In the genomic region with DNA sequence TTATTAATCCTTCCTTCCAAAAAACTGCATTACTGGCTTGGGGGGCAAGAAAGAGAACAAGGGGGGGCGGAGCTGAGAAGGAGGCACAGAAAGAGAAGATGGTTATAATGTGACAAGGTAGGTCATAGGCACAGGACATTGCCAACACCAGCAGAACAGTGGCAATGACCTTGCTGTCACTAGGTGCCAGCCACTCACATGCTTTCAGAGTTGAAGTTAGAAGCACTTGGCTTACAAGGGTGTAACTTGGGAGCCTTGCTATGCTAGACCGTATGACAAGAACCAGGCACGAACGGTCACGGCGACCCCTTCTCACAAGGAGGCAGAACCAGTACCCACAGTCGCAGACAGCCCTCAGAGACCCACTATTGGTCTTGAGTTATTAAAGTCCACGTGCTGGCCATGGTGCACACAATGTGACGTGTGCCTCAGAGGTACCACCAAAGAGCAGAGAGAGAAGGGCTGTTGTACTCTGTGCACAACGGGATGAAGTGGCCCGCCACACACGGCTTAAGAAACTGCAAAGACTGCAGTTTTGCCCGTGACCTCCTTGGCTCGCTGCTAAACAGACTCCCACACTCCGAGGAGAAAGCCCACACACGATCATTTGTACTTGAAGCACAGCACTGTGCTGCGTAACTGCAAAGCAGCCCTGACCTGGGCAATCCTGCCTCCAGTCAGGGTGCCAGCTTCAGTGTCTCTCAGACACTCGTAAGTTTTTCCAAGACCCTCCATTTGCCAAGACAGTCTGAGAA, we compare ENCODE assay signal across 8 mouse cellular contexts. TPM values are rescaled to one million over a fixed set of nuclear protein-coding genes. Genes with fewer than 3 reads are reported as not detected.
DNase-seq lines count a peak whose midpoint lies in the region; ATAC-seq and TF ChIP-seq lines count a peak whose summit lies in the region.

No protein-coding gene starts in this region.

- peak; percentile 42; the same call in 1 of the 2 replicates for ATAC-seq in forebrain, embryonic 14.5 days
- 0 out of 2 replicates have a peak, but pooled peaks have one; percentile 54 for ATAC-seq in hindbrain, postnatal 0 days

- no peak overlapping the region for H3K4me3 ChIP-seq in forebrain, embryonic 14.5 days (ENCODE audit: low read depth, low read length)
- H3K4me3 ChIP-seq in forebrain, embryonic 10.5 days: no peak overlapping the region
- H3K4me3 ChIP-seq in hindbrain, postnatal 0 days (ENCODE audit: low read length): no peak overlapping the region
- H3K4me3 ChIP-seq in hindbrain, embryonic 10.5 days: no peak overlapping the region

- H3K36me3 ChIP-seq in forebrain, embryonic 14.5 days (ENCODE audit: control insufficient read depth, insufficient read depth, low read length): peaks cover 10% of the 10 kb centered on the region
- H3K36me3 ChIP-seq in forebrain, embryonic 10.5 days (replicated peaks): peaks cover 40% of the 10 kb centered on the region
- peaks cover 7% of the 10 kb centered on the region for H3K36me3 ChIP-seq in hindbrain, postnatal 0 days (ENCODE audit: insufficient read depth, low read length)
- H3K36me3 ChIP-seq in hindbrain, embryonic 10.5 days: peaks cover 35% of the 10 kb centered on the region

- no peak overlapping the region for H3K4me2 ChIP-seq in forebrain, embryonic 14.5 days (ENCODE audit: low read length)
- no peak overlapping the region for H3K4me2 ChIP-seq in hindbrain, postnatal 0 days (ENCODE audit: low read depth, low read length)

- no peaks in the 10 kb centered on the region for H3K4me1 ChIP-seq in forebrain, embryonic 14.5 days (ENCODE audit: control insufficient read depth, insufficient read depth, low read length)
- H3K4me1 ChIP-seq in forebrain, embryonic 10.5 days: peaks cover 26% of the 10 kb centered on the region
- 0 out of 2 replicates have a peak, but pooled peaks cover 6% of the 10 kb centered on the region for H3K4me1 ChIP-seq in hindbrain, postnatal 0 days (ENCODE audit: insufficient read depth, low read length)
- peaks cover 8% of the 10 kb centered on the region; the same call in 1 of the 2 replicates for H3K4me1 ChIP-seq in hindbrain, embryonic 10.5 days (replicated peaks)

- WGBS in forebrain, embryonic 14.5 days: 78% methylated on average over 18 of the region's 18 CpGs
- WGBS in forebrain, embryonic 10.5 days: 92% methylated on average over 18 of the region's 18 CpGs
- 67% methylated on average over 18 of the region's 18 CpGs for WGBS in hindbrain, postnatal 0 days
- 86% methylated on average over 18 of the region's 18 CpGs for WGBS in hindbrain, embryonic 10.5 days

- no peak overlapping the region for H3K27ac ChIP-seq in forebrain, embryonic 14.5 days (ENCODE audit: low read depth, low read length)
- H3K27ac ChIP-seq in forebrain, embryonic 10.5 days: no peak overlapping the region
- H3K27ac ChIP-seq in hindbrain, postnatal 0 days: no peak overlapping the region
- no peak overlapping the region for H3K27ac ChIP-seq in hindbrain, embryonic 10.5 days

- no peak overlapping the region for H3K9ac ChIP-seq in forebrain, embryonic 14.5 days (ENCODE audit: low read length)
- H3K9ac ChIP-seq in hindbrain, postnatal 0 days (replicated peaks; ENCODE audit: low read length): no peak overlapping the region

- H3K27me3 ChIP-seq in forebrain, embryonic 14.5 days (replicated peaks; ENCODE audit: control insufficient read depth, insufficient read depth, low read length): no peaks in the 10 kb centered on the region
- no peaks in the 10 kb centered on the region for H3K27me3 ChIP-seq in forebrain, embryonic 10.5 days (ENCODE audit: poor library complexity, severe bottlenecking)
- H3K27me3 ChIP-seq in hindbrain, postnatal 0 days (ENCODE audit: insufficient read depth, low read length): no peaks in the 10 kb centered on the region
- H3K27me3 ChIP-seq in hindbrain, embryonic 10.5 days (ENCODE audit: insufficient read depth, poor library complexity, severe bottlenecking): no peaks in the 10 kb centered on the region

- H3K9me3 ChIP-seq in forebrain, embryonic 14.5 days (replicated peaks; ENCODE audit: control insufficient read depth, low read length): no peaks in the 10 kb centered on the region
- no peaks in the 10 kb centered on the region for H3K9me3 ChIP-seq in forebrain, embryonic 10.5 days
- no peaks in the 10 kb centered on the region for H3K9me3 ChIP-seq in hindbrain, postnatal 0 days (ENCODE audit: low read length)
- H3K9me3 ChIP-seq in hindbrain, embryonic 10.5 days: no peaks in the 10 kb centered on the region

- no peak for DNase-seq in forebrain, embryonic 14.5 days (ENCODE audit: low spot score)
- DNase-seq in forebrain, embryonic 10.5 days (ENCODE audit: extremely low spot score, low spot score): no peak
- DNase-seq in hindbrain, postnatal 0 days (ENCODE audit: low spot score): no peak
- DNase-seq in hindbrain, embryonic 10.5 days (ENCODE audit: low spot score): no peak
- DNase-seq in ovary, postnatal 14 days (ENCODE audit: low spot score): peak; percentile 36
- DNase-seq in ovary, postnatal 10 days (ENCODE audit: low spot score): no peak
- DNase-seq in layer of hippocampus, postnatal 25 days (ENCODE audit: extremely low spot score in 1 of 2, low spot score in 1 of 2): no peak
- no peak for DNase-seq in right cerebral cortex, postnatal 25 days

- no peak for TF ChIP-seq CTCF in hindbrain, postnatal 0 days (IDR thresholded peaks at IDR 0.05; ENCODE audit: low read depth)

RNA-seq across cellular contexts. Expression of a gene that starts 40.8 kb away (rescaled TPM):
- 20.6 and 20.8 TPM in 2 replicates for polyA plus RNA-seq in forebrain, embryonic 14.5 days (2014; fragmentation: Nextera tagmentation; extraction: Ambion mirVana)
- polyA plus RNA-seq in forebrain, embryonic 10.5 days (2016; fragmentation: Nextera tagmentation; extraction: Ambion mirVana): 38.4 and 43.4 TPM in 2 replicates
- 18.7 and 27.5 TPM in 2 replicates for total RNA-seq in hindbrain, postnatal 0 days (2014; rRNA removed)
- 14.2 and 15.0 TPM in 2 replicates for polyA plus RNA-seq in hindbrain, postnatal 0 days (2015; fragmentation: Nextera tagmentation; extraction: Ambion mirVana)
- polyA plus RNA-seq in hindbrain, embryonic 10.5 days (2016; fragmentation: Nextera tagmentation; extraction: Ambion mirVana): 32.8 and 36.2 TPM in 2 replicates
- total RNA-seq in layer of hippocampus, postnatal 25 days (2021): 10 to 100 TPM; 57.2 to 57.3 TPM
